In genomic region chr7:117522092-117522635, GRCm38 (mm10) we compare ENCODE assay signal across 16 mouse cellular contexts.
DNase-seq lines count a peak whose midpoint lies in the region; ATAC-seq and TF ChIP-seq lines count a peak whose summit lies in the region.
"Had no signal": no experiment of that assay in that cellular context is flagged by ENCODE, and none has a peak within 500 bp of the region (broad histone marks: within the 10 kb centered on the region; RNA-seq: fewer than 3 reads in every experiment).

No protein-coding gene starts in this region.

- intact Hi-C loops in heart, adult 2 months (cut with DNase I): no loop called here

- no peak overlapping the region for H3K4me3 ChIP-seq in heart, embryonic 12.5 days
- H3K4me3 ChIP-seq in heart, adult 2 months: no peak overlapping the region
- H3K4me3 ChIP-seq in midbrain, embryonic 10.5 days: no peak overlapping the region
- H3K4me3 ChIP-seq in midbrain, embryonic 14.5 days (replicated peaks; ENCODE audit: low read depth, low read length): no peak overlapping the region
- no peak overlapping the region for H3K4me3 ChIP-seq in embryonic facial prominence, embryonic 10.5 days
- H3K4me3 ChIP-seq: embryonic facial prominence, embryonic 15.5 days had no signal

- peaks cover 6% of the 10 kb centered on the region for H3K9me3 ChIP-seq in heart, embryonic 12.5 days (replicated peaks)
- no peaks in the 10 kb centered on the region for H3K9me3 ChIP-seq in midbrain, embryonic 10.5 days (replicated peaks)
- no peaks in the 10 kb centered on the region for H3K9me3 ChIP-seq in midbrain, embryonic 14.5 days (ENCODE audit: control insufficient read depth, low read length)
- no peaks in the 10 kb centered on the region for H3K9me3 ChIP-seq in embryonic facial prominence, embryonic 10.5 days
- H3K9me3 ChIP-seq: embryonic facial prominence, embryonic 15.5 days had no signal

- TF ChIP-seq POLR2A in heart, adult 2 months (IDR thresholded peaks at IDR 0.05; ENCODE audit: insufficient read depth, low read depth, low read length): no peak
- no peak for TF ChIP-seq POLR2A in brain, embryonic 14.5 days (IDR thresholded peaks at IDR 0.05; ENCODE audit: borderline replicate concordance, extremely low read depth, insufficient read depth, insufficient read length, poor library complexity, severe bottlenecking)

- no peak overlapping the region for H3K4me2 ChIP-seq in heart, embryonic 12.5 days
- H3K4me2 ChIP-seq in midbrain, embryonic 14.5 days (ENCODE audit: low read length): no peak overlapping the region
- H3K4me2 ChIP-seq: embryonic facial prominence, embryonic 15.5 days had no signal

- H3K27ac ChIP-seq in heart, embryonic 12.5 days (ENCODE audit: poor library complexity, severe bottlenecking): peak overlapping the region; percentile 23; the same call in 1 of the 2 replicates
- no peak overlapping the region for H3K27ac ChIP-seq in heart, adult 2 months
- H3K27ac ChIP-seq in midbrain, embryonic 10.5 days (replicated peaks): no peak overlapping the region
- H3K27ac ChIP-seq in midbrain, embryonic 14.5 days (replicated peaks; ENCODE audit: low read depth, low read length): no peak overlapping the region
- H3K27ac ChIP-seq in embryonic facial prominence, embryonic 10.5 days (replicated peaks): no peak overlapping the region
- H3K27ac ChIP-seq: embryonic facial prominence, embryonic 15.5 days had no signal

- no peak for TF ChIP-seq CTCF in heart, adult 2 months (IDR thresholded peaks at IDR 0.05)
- TF ChIP-seq CTCF in brain, embryonic 14.5 days (IDR thresholded peaks at IDR 0.05; ENCODE audit: borderline replicate concordance, extremely low read depth, insufficient read depth, insufficient read length): no peak

- no peak for TF ChIP-seq EP300 in heart, adult 2 months (IDR thresholded peaks at IDR 0.05; ENCODE audit: insufficient read depth, low read depth, low read length)

- H3K9ac ChIP-seq in heart, embryonic 12.5 days: no peak overlapping the region
- H3K9ac ChIP-seq in heart, adult 2 months (ENCODE audit: low read depth, low read length): no peak overlapping the region
- no peak overlapping the region for H3K9ac ChIP-seq in midbrain, embryonic 14.5 days (replicated peaks; ENCODE audit: low read length)
- H3K9ac ChIP-seq: embryonic facial prominence, embryonic 15.5 days had no signal

- 24% methylated on average over 4 of the region's 4 CpGs for WGBS in heart, embryonic 12.5 days
- 59% methylated on average over 4 of the region's 4 CpGs for WGBS in heart, adult 2 months
- 30% methylated on average over 4 of the region's 4 CpGs for WGBS in midbrain, embryonic 10.5 days
- WGBS in midbrain, embryonic 14.5 days: 20% methylated on average over 4 of the region's 4 CpGs
- 37% methylated on average over 4 of the region's 4 CpGs for WGBS in embryonic facial prominence, embryonic 10.5 days

- no peak for DNase-seq in heart, adult 2 months
- DNase-seq in midbrain, embryonic 10.5 days (ENCODE audit: low spot score): peak; percentile 15
- no peak for DNase-seq in midbrain, embryonic 14.5 days
- DNase-seq in brain, embryonic 14.5 days (ENCODE audit: low read depth): peak; percentile 14
- DNase-seq in embryonic facial prominence, embryonic 10.5 days (ENCODE audit: low spot score): no peak
- DNase-seq in adrenal gland, adult 8-10 months: no peak
- DNase-seq: adrenal gland, postnatal 25 days; cerebellum, adult 8-10 months; kidney, adult 8-10 months; kidney, postnatal 36 days; liver; lung, adult 18-20 months; lung, postnatal 14 days; thymus, postnatal 25 days had no signal

- no peaks in the 10 kb centered on the region for H3K79me2 ChIP-seq in heart, adult 2 months (replicated peaks; ENCODE audit: control insufficient read depth, insufficient read depth, low read length)

- ATAC-seq in heart, embryonic 12.5 days (ENCODE audit: insufficient number of reproducible peaks, low FRiP score): no peak
- no peak for ATAC-seq in midbrain, embryonic 14.5 days (ENCODE audit: low FRiP score, low TSS enrichment)

- H3K4me1 ChIP-seq in heart, embryonic 12.5 days (replicated peaks): peaks cover 43% of the 10 kb centered on the region
- peaks cover 1% of the 10 kb centered on the region; the same call in 1 of the 2 replicates for H3K4me1 ChIP-seq in heart, adult 2 months (ENCODE audit: control insufficient read depth, insufficient read depth, low read length)
- H3K4me1 ChIP-seq in midbrain, embryonic 10.5 days: peaks cover 26% of the 10 kb centered on the region
- H3K4me1 ChIP-seq in midbrain, embryonic 14.5 days (ENCODE audit: control insufficient read depth, insufficient read depth, low read length): no peaks in the 10 kb centered on the region
- peaks cover 30% of the 10 kb centered on the region for H3K4me1 ChIP-seq in embryonic facial prominence, embryonic 10.5 days
- H3K4me1 ChIP-seq: embryonic facial prominence, embryonic 15.5 days had no signal

- no peaks in the 10 kb centered on the region for H3K27me3 ChIP-seq in heart, embryonic 12.5 days (replicated peaks)
- no peaks in the 10 kb centered on the region for H3K27me3 ChIP-seq in heart, adult 2 months (ENCODE audit: control insufficient read depth, insufficient read depth, low read length)
- H3K27me3 ChIP-seq in midbrain, embryonic 10.5 days (ENCODE audit: low read depth, poor library complexity, severe bottlenecking): no peaks in the 10 kb centered on the region
- no peaks in the 10 kb centered on the region for H3K27me3 ChIP-seq in midbrain, embryonic 14.5 days (ENCODE audit: control insufficient read depth, insufficient read depth, low read length)
- H3K27me3 ChIP-seq in embryonic facial prominence, embryonic 10.5 days (replicated peaks; ENCODE audit: low read depth, poor library complexity, severe bottlenecking): no peaks in the 10 kb centered on the region
- H3K27me3 ChIP-seq: embryonic facial prominence, embryonic 15.5 days had no signal

- H3K36me3 ChIP-seq in heart, embryonic 12.5 days: no peaks in the 10 kb centered on the region
- no peaks in the 10 kb centered on the region for H3K36me3 ChIP-seq in heart, adult 2 months (ENCODE audit: control insufficient read depth, insufficient read depth, low read length)
- no peaks in the 10 kb centered on the region for H3K36me3 ChIP-seq in midbrain, embryonic 10.5 days
- no peaks in the 10 kb centered on the region for H3K36me3 ChIP-seq in midbrain, embryonic 14.5 days (ENCODE audit: control insufficient read depth, insufficient read depth, low read length)
- no peaks in the 10 kb centered on the region for H3K36me3 ChIP-seq in embryonic facial prominence, embryonic 10.5 days (replicated peaks)
- H3K36me3 ChIP-seq: embryonic facial prominence, embryonic 15.5 days had no signal

Comparison
In these comparisons a context has a peak if more than half of its experiments do, and no peak if none do; other contexts are left out.
1. DNase-seq: peak in midbrain, embryonic 10.5 days (single experiment) and brain, embryonic 14.5 days (single experiment); none in heart, adult 2 months (0 of 2), midbrain, embryonic 14.5 days (single experiment), embryonic facial prominence, embryonic 10.5 days (single experiment) and adrenal gland, adult 8-10 months (single experiment).